Mouse (Mus musculus) heart, adult 2 months (tissue): ENCODE data around the gene Cnst. TPM values are rescaled to one million over a fixed set of nuclear protein-coding genes. Genes with fewer than 3 reads are reported as not detected.

Source experiments
- DNase-seq, 2 experiments: peaks; one replicate each; pipeline ENCODE4 v3.0.0; 2021
- H3K27ac ChIP-seq: fragments of 200-600 bp; 2 replicates; pipeline ENCODE4 v1.8.1; 2022
- H3K27me3 ChIP-seq: fragments of 200-500 bp; 2 replicates; pipeline ENCODE4 v1.6.1; 2012; ENCODE audit warnings: mild to moderate bottlenecking, low read length, inconsistent platforms, mixed read lengths; ENCODE audit not compliant: control insufficient read depth, insufficient read depth
- H3K36me3 ChIP-seq: fragments of 200-500 bp; 2 replicates; pipeline ENCODE4 v1.6.1; 2012; ENCODE audit warnings: low read length, inconsistent platforms; ENCODE audit not compliant: control insufficient read depth, insufficient read depth
- H3K4me1 ChIP-seq: fragments of 200-500 bp; 2 replicates; pipeline ENCODE4 v1.6.1; 2011; ENCODE audit warnings: low read length; ENCODE audit not compliant: control insufficient read depth, insufficient read depth
- H3K4me3 ChIP-seq: fragments of 200-600 bp; 2 replicates; pipeline ENCODE4 v1.8.1; 2022
- H3K79me2 ChIP-seq: fragments of 200-500 bp; replicated peaks from 2 replicates; pipeline ENCODE4 v1.6.1; 2012; ENCODE audit warnings: mild to moderate bottlenecking, inconsistent platforms, low read length, moderate library complexity, mixed read lengths; ENCODE audit not compliant: control insufficient read depth, insufficient read depth
- H3K9ac ChIP-seq: fragments of 200-500 bp; 2 replicates; pipeline ENCODE4 v1.6.1; 2012; ENCODE audit warnings: low read depth, mild to moderate bottlenecking, control low read depth, inconsistent platforms, low read length, mixed read lengths
- CTCF ChIP-seq: fragments of 200-600 bp; IDR thresholded peaks from 2 replicates; pipeline ENCODE4 v1.8.1; 2022; ENCODE audit warnings: antibody characterized with exemption, mild to moderate bottlenecking, moderate library complexity
- EP300 ChIP-seq: fragments of 200-500 bp; IDR thresholded peaks from 2 replicates; pipeline ENCODE4 v1.6.1; 2011; ENCODE audit warnings: low read depth, low read length, control low read depth; ENCODE audit not compliant: insufficient read depth
- POLR2A ChIP-seq: fragments of 200-500 bp; IDR thresholded peaks from 2 replicates; pipeline ENCODE4 v1.6.1; 2011; ENCODE audit warnings: mild to moderate bottlenecking, low read depth, low read length, control low read depth; ENCODE audit not compliant: insufficient read depth
- WGBS: fragments of 180-500 bp; shearing (Covaris S2); methylation state at CpG from one replicate; pipeline ENCODE4 v1.1.7; 2018; 5-methylcytosine and 5-hydroxymethylcytosine counted together
- intact Hi-C: fragments of 180-260 bp; cut with DNase I; formaldehyde crosslinking; loops from one replicate; pipeline ENCODE4 v1.15.1; 2025
- polyA plus RNA-seq: library from polyadenylated mRNA; depleted of rRNA; stranded (reverse); fragments of >200 nt; gene quantifications from 2 replicates; pipeline ENCODE4 v1.2.3, GENCODE M21; 2012
- total RNA-seq, 2 experiments: library from RNA; stranded (reverse); gene quantifications; 2 replicates each; pipeline ENCODE4 v1.2.3; 2021

Gene Cnst
- total and polyA plus RNA-seq, 3 experiments, result 23.4 to 48.8 (median 46.7) TPM

DNA sequence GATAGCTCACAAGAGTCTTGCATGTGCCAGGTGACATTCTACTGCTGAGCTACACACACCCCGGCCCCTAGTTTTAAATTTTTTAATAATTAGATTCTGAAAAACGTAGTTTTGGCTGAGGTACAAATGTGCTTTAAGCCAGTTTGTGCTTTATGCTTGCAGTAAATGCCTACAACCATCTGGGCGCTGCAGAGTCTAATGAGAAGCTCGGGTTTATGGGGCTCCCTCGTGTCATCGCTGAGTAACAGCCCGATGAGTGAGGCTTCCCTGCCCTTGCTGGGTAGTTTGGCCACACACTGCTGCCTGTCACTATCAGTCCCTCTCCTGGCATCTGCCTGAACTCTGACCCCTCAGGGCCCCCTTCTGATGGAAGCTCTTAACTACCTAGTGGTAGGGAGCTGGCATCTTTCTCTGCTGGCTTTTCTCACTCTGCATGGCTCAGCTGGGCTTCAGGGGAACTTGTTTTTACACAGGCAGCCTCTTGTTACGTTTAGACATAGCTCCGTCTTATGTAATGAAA, 66.9 kb downstream of the Cnst start:
- H3K36me3 ChIP-seq, result no peaks in the 10 kb centered on the region
- no peaks in the 10 kb centered on the region for H3K27me3 ChIP-seq
- H3K27ac ChIP-seq, result no peak overlapping the region
- DNase-seq, result no peak
- no peak overlapping the region for H3K4me3 ChIP-seq
- intact Hi-C loops, result no loop called here
- no peaks in the 10 kb centered on the region for H3K4me1 ChIP-seq
- WGBS, result 84% methylated on average over 9 of the region's 9 CpGs
- no peak overlapping the region for H3K9ac ChIP-seq
- no peak for TF ChIP-seq CTCF
- TF ChIP-seq EP300, result no peak
- no peak for TF ChIP-seq POLR2A
- H3K79me2 ChIP-seq, result 0 out of 2 replicates have a peak, but pooled peaks cover 2% of the 10 kb centered on the region

DNA sequence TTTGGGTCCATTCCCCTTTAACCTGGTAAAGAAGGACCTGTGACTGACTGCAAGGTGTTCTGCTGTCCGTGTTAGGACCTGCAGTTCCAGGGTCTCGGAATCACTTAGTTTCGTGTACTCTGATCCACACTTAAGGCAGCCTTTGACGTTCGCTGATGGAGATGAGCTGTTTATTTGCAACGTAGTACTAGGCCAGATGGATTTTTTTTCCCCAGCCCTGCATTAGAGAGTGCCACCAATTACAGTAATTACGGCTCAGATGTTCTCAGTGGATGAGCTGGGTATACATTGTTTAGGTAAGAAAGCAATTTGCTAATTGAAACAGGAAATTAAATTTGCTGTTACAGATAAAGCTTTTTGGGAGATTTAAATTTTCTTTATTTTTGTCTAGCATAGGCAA, 71.3 kb downstream of the Cnst start:
- TF ChIP-seq POLR2A (no peak), CTCF (no peak), EP300 (no peak)
- H3K79me2 ChIP-seq, result no peaks in the 10 kb centered on the region
- no peak overlapping the region for H3K9ac ChIP-seq
- WGBS, result 89% methylated on average over 7 of the region's 7 CpGs
- H3K4me1 ChIP-seq, result no peaks in the 10 kb centered on the region
- no peaks in the 10 kb centered on the region for H3K36me3 ChIP-seq
- no peaks in the 10 kb centered on the region for H3K27me3 ChIP-seq
- H3K4me3 ChIP-seq, result no peak overlapping the region
- H3K27ac ChIP-seq, result no peak overlapping the region
- intact Hi-C loops, result no loop called here
- DNase-seq, result no peak

DNA sequence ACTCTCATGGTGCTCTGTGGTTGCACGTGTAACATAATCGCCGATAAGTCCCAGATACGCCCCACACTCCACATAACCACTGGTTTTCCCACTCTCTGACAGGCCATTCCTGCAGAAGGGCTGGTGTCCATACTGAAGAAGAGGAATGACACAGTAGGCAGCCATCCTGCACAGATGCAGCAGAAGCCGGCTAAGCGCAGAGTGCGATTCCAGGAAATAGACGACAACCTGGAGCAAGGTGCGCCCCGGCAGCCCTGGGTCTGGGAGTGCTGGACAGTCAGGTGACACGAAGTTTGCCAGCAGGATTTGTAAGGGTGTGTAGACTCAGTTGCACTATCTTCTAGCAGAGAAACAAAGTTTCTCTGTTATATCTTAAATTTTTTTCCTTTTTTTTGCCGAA, 76.5 kb downstream of the Cnst start:
- H3K27me3 ChIP-seq, result no peaks in the 10 kb centered on the region
- H3K4me3 ChIP-seq, result no peak overlapping the region
- no peak overlapping the region for H3K9ac ChIP-seq
- H3K79me2 ChIP-seq, result no peaks in the 10 kb centered on the region
- H3K27ac ChIP-seq, result no peak overlapping the region
- no peak for TF ChIP-seq CTCF
- no peak for TF ChIP-seq EP300
- TF ChIP-seq POLR2A, result no peak
- intact Hi-C loops, result no loop called here
- H3K4me1 ChIP-seq, result no peaks in the 10 kb centered on the region
- DNase-seq, result no peak
- WGBS, result 90% methylated on average over 12 of the region's 12 CpGs
- H3K36me3 ChIP-seq, result no peaks in the 10 kb centered on the region

DNA sequence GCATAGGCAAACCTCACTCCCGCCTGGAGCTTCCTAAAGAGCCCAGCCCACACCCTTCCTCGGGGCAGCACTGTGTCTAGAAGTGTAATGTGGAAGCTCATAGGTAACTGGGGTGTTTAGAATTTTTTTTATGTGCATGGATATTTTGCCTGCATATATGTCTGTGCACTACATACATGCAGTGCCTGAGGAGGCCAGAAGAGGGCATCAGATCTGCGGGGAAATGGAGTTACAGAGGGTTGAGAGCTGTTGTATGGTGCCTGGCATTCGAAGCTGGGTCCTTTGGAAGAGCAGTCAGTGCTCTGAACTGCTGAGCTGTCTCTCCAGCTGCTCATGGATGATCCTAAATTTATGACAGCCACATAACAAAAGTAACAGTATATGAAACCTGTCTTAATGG, 77.5 kb downstream of the Cnst start:
- Histone ChIP-seq H3K9ac (no peak overlapping the region), H3K4me1 (no peaks in the 10 kb centered on the region), H3K27me3 (no peaks in the 10 kb centered on the region), H3K4me3 (no peak overlapping the region), H3K36me3 (no peaks in the 10 kb centered on the region), H3K79me2 (no peaks in the 10 kb centered on the region), H3K27ac (no peak overlapping the region)
- WGBS, result 60% methylated on average over 4 of the region's 4 CpGs
- peak; percentile 29 to 61 for DNase-seq
- intact Hi-C loops, result loop anchor here (1.0 to 2.0 kb wide), 3 partner anchors 77 to 120 kb away; partner anchors contain the start of genes Cnst and Tfb2m
- TF ChIP-seq CTCF, result peak; percentile 84
- no peak for TF ChIP-seq EP300

DNA sequence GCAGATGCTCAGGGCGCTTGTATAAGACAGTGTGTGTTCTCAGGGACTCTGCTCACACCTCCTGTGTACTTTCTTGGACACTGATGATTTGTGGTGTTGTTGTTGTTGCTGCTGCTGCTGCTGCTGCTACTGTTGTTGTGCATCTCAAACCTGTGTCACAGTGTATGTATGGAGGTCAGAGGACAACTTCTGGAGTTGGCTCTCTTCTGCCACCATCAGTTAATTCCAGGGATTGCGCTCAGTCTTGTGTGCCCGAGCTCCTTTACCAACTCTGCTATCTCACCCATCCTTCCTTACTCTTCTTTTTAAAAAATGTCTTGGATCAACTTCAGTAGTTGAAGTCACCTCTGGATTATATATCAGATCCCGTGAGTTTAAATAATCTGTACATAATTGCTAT, 78.2 kb downstream of the Cnst start:
- H3K9ac ChIP-seq, result no peak overlapping the region
- 67% methylated on average over 4 of the region's 4 CpGs for WGBS
- peak; percentile 35 to 66 for DNase-seq
- intact Hi-C loops, result loop anchor here (1.0 to 2.0 kb wide), 3 partner anchors 78 to 121 kb away; partner anchors contain the start of genes Cnst and Tfb2m
- H3K27me3 ChIP-seq, result no peaks in the 10 kb centered on the region
- no peaks in the 10 kb centered on the region for H3K4me1 ChIP-seq
- no peaks in the 10 kb centered on the region for H3K79me2 ChIP-seq
- no peak overlapping the region for H3K27ac ChIP-seq
- no peak for TF ChIP-seq POLR2A
- TF ChIP-seq CTCF, result peak; percentile 85
- peak; percentile 56; the same call in 1 of the 2 replicates for TF ChIP-seq EP300
- H3K4me3 ChIP-seq, result no peak overlapping the region
- H3K36me3 ChIP-seq, result no peaks in the 10 kb centered on the region

DNA sequence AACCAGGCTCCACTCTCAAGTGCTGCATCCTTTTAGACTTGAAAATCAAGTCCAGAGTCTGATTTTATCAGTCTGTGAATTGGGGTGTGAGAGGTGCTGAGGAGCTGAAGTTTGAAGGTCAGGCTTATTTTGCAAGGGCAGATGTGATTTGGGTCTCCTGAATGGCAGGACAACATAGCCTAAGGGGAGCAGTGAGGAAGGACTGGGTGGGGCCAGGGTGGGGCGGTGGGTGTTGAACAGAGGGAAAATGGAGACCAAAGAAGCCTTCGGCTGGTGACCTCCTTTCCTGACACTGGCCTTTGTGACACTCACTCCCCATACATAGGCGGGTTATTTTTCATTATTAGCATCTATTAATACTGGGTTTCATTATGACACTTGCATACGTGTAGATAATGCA, 81.7 kb downstream of the Cnst start:
- H3K27ac ChIP-seq, result no peak overlapping the region
- no peaks in the 10 kb centered on the region for H3K27me3 ChIP-seq
- H3K4me1 ChIP-seq, result no peaks in the 10 kb centered on the region
- no peak overlapping the region for H3K4me3 ChIP-seq
- no peaks in the 10 kb centered on the region for H3K36me3 ChIP-seq
- no peak for TF ChIP-seq POLR2A
- no peak for TF ChIP-seq EP300
- no peak for TF ChIP-seq CTCF
- WGBS, result 90% methylated on average over 4 of the region's 4 CpGs
- intact Hi-C loops, result no loop called here
- DNase-seq, result no peak
- no peak overlapping the region for H3K9ac ChIP-seq
- H3K79me2 ChIP-seq, result no peaks in the 10 kb centered on the region
